Mouse (Mus musculus): ENCODE data around the gene Trpm3. TPM values are rescaled to one million over a fixed set of nuclear protein-coding genes. Genes with fewer than 3 reads are reported as not detected.
"Not testable (repeated sequence)": the region's sequence is repeated elsewhere in the genome, so short reads cannot be mapped to it uniquely, and the experiment has no call there.

Trpm3 gene
- polyA plus RNA-seq, 1 experiment from 2014 or later: 14.8 TPM

DNA sequence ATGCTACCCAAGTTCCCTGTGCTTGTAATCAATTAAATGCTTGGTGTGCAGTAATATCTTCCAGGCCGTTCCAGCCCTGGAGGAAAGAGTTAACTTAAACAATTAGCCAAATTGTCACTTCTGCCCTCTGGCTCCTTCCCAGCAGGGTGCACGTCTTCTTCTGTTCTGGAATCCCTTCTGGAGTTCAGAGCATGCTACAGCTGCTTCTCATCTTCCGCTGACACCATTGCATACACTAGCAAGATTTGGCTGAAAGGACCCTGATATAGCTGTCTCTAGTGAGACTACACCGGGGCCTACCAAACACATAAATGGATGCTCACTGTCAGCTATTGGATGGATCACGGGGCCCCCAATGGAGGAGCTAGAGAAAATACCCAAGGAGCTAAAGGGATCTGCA is 712.6 kb downstream of the Trpm3 start:
- H3K27me3 ChIP-seq (ENCODE audit: control insufficient read depth, insufficient read depth, low read length); H3K4me1 ChIP-seq (ENCODE audit: control insufficient read depth, insufficient read depth, low read length); H3K4me2 ChIP-seq (ENCODE audit: low read length); H3K9ac ChIP-seq (replicated peaks; ENCODE audit: low read length); H3K27ac ChIP-seq (replicated peaks; ENCODE audit: low read depth, low read length); H3K4me3 ChIP-seq (replicated peaks; ENCODE audit: low read depth, low read length); H3K36me3 ChIP-seq (ENCODE audit: control insufficient read depth, insufficient read depth, low read length); ATAC-seq (ENCODE audit: low FRiP score, low TSS enrichment); H3K9me3 ChIP-seq (ENCODE audit: control insufficient read depth, low read length): not testable (repeated sequence)
- 31% methylated on average over 5 of the region's 5 CpGs for WGBS
- peak; percentile 26 for DNase-seq

DNA sequence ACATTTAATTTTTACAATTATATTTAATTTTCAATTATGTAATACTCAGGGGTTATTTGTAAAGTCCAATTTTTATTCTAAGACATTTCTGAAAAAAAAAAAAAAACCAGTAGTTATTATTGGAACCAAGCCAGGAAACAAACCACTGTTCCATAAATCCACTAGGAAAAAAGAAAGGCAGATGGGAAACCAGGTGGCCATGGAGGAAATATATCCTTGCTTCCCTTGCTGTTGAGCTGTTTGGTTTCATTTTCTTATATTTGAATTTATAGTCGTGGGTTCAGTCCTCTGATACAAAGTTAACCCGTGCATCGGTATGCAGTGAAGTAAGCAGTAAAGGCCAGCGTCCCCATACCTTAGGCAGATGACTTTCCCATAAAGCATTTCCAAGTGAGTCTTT is 720.8 kb downstream of the Trpm3 start:
- Histone ChIP-seq H3K36me3 (ENCODE audit: control insufficient read depth, insufficient read depth, low read length) (no peaks in the 10 kb centered on the region), H3K27me3 (ENCODE audit: control insufficient read depth, insufficient read depth, low read length) (no peaks in the 10 kb centered on the region), H3K4me1 (ENCODE audit: control insufficient read depth, insufficient read depth, low read length) (no peaks in the 10 kb centered on the region), H3K4me3 (replicated peaks; ENCODE audit: low read depth, low read length) (no peak overlapping the region), H3K27ac (replicated peaks; ENCODE audit: low read depth, low read length) (no peak overlapping the region), H3K4me2 (ENCODE audit: low read length) (no peak overlapping the region), H3K9ac (replicated peaks; ENCODE audit: low read length) (no peak overlapping the region), H3K9me3 (ENCODE audit: control insufficient read depth, low read length) (no peaks in the 10 kb centered on the region)
- 95% methylated on average over 4 of the region's 4 CpGs for WGBS
- DNase-seq: no peak
- ATAC-seq (ENCODE audit: low FRiP score, low TSS enrichment): no peak

DNA sequence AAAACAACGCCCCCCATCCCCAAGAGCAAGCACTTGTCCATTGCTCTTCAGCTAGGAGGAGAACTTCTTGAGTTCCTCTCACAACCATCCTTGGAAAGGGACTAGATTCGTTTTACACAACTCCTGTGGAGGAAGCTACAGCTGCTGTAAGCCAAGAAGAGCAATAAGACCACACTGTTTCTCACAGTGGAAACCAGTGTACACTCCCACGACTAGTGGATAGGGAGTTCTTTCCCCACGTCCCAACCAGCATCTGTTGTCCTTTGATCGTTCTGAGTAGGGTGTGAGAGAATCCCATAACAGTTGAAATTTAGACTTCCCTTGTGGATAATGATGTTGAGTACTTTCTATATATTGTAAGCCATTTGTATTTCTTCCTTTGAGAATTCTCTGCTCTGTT is 728.6 kb downstream of the Trpm3 start:
- no peak overlapping the region for H3K4me2 ChIP-seq (ENCODE audit: low read length)
- DNase-seq: no peak
- 87% methylated on average over 5 of the region's 5 CpGs for WGBS

DNA sequence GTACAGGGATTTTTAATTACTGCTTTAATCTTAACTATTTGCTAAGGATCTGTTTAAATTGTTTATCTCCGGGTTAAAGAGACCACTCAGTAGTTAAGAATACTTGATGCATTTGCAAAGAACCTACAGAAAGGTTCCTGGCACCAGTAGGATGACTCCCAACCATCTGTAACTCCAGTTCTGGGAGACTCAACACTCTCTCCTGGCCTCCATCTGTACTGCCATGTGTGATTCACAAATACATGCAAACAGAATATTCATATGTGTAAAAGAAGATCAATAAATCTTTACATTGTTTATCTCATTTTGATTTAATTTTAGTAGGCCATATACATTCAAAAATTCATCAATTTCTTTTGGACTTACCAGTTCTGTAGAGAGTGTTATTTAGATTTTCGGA is 731.0 kb downstream of the Trpm3 start:
- 85% methylated on average over 2 of the region's 2 CpGs for WGBS
- no peaks in the 10 kb centered on the region for H3K36me3 ChIP-seq (ENCODE audit: control insufficient read depth, insufficient read depth, low read length)
- no peak overlapping the region for H3K4me3 ChIP-seq (replicated peaks; ENCODE audit: low read depth, low read length)
- ATAC-seq (ENCODE audit: low FRiP score, low TSS enrichment) (no peak), DNase-seq (no peak)
- H3K4me2 ChIP-seq (ENCODE audit: low read length): no peak overlapping the region
- no peaks in the 10 kb centered on the region for H3K9me3 ChIP-seq (ENCODE audit: control insufficient read depth, low read length)
- no peak overlapping the region for H3K27ac ChIP-seq (replicated peaks; ENCODE audit: low read depth, low read length)
- no peaks in the 10 kb centered on the region for H3K27me3 ChIP-seq (ENCODE audit: control insufficient read depth, insufficient read depth, low read length)
- H3K9ac ChIP-seq (replicated peaks; ENCODE audit: low read length): no peak overlapping the region
- no peaks in the 10 kb centered on the region for H3K4me1 ChIP-seq (ENCODE audit: control insufficient read depth, insufficient read depth, low read length)

More for the DNA sequence above, 728.6 kb downstream of the Trpm3 start:
- Histone ChIP-seq H3K9me3 (ENCODE audit: control insufficient read depth, low read length) (no peaks in the 10 kb centered on the region), H3K4me3 (replicated peaks; ENCODE audit: low read depth, low read length) (no peak overlapping the region), H3K4me1 (ENCODE audit: control insufficient read depth, insufficient read depth, low read length) (no peaks in the 10 kb centered on the region), H3K9ac (replicated peaks; ENCODE audit: low read length) (no peak overlapping the region), H3K27ac (replicated peaks; ENCODE audit: low read depth, low read length) (no peak overlapping the region), H3K27me3 (ENCODE audit: control insufficient read depth, insufficient read depth, low read length) (no peaks in the 10 kb centered on the region), H3K36me3 (ENCODE audit: control insufficient read depth, insufficient read depth, low read length) (no peaks in the 10 kb centered on the region)
- no peak for ATAC-seq (ENCODE audit: low FRiP score, low TSS enrichment)

DNA sequence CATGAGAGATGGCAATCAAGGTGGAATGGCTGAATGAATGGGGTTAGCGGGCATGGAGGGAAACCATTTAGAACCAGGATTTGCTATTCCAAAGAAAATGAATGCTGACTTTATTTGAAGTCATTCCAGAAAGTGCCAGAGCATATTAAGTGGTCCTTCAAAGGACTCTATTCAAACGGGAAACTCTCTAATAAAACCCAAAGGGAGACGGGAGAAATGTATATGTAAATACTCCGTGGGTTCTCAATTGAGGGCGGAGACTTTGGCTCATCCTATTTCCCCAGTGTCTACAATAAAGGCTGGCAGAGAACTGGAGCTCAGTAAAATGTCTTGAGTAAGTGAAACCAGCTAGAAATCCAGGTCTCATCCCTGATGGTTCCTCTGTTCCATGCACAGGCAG is 733.6 kb downstream of the Trpm3 start:
- no peaks in the 10 kb centered on the region for H3K27me3 ChIP-seq (ENCODE audit: control insufficient read depth, insufficient read depth, low read length)
- H3K9ac ChIP-seq (replicated peaks; ENCODE audit: low read length): no peak overlapping the region

DNA sequence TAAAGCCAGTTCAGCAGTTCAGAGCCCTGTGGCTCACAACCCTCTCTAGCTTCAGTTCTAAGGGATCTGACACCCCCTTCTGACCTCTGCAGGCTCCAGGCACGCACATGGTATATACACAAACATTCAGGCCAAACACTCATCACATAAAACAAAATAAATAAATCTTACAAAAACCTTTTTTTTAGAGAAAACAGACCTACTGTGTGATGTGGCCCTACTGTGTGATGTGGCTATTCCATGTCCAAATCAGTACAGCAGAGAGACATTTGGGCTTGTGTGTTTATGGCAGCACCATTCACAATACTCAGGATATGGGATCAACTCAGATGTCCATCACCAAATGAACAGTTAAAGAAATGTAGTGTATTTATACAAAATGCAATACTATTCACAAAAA is 741.4 kb downstream of the Trpm3 start:
- no peak overlapping the region for H3K9ac ChIP-seq (replicated peaks; ENCODE audit: low read length)
- H3K4me3 ChIP-seq (replicated peaks; ENCODE audit: low read depth, low read length): no peak overlapping the region
- WGBS: 84% methylated on average over 1 of the region's 1 CpGs
- H3K9me3 ChIP-seq (ENCODE audit: control insufficient read depth, low read length): no peaks in the 10 kb centered on the region
- ATAC-seq (ENCODE audit: low FRiP score, low TSS enrichment): no peak
- no peaks in the 10 kb centered on the region for H3K36me3 ChIP-seq (ENCODE audit: control insufficient read depth, insufficient read depth, low read length)
- H3K27ac ChIP-seq (replicated peaks; ENCODE audit: low read depth, low read length): no peak overlapping the region
- H3K4me1 ChIP-seq (ENCODE audit: control insufficient read depth, insufficient read depth, low read length): no peaks in the 10 kb centered on the region
- H3K4me2 ChIP-seq (ENCODE audit: low read length): no peak overlapping the region
- DNase-seq: no peak
- H3K27me3 ChIP-seq (ENCODE audit: control insufficient read depth, insufficient read depth, low read length): no peaks in the 10 kb centered on the region

More for the DNA sequence above, 733.6 kb downstream of the Trpm3 start:
- no peak for ATAC-seq (ENCODE audit: low FRiP score, low TSS enrichment)
- no peaks in the 10 kb centered on the region for H3K9me3 ChIP-seq (ENCODE audit: control insufficient read depth, low read length)
- H3K4me1 ChIP-seq (ENCODE audit: control insufficient read depth, insufficient read depth, low read length): no peaks in the 10 kb centered on the region
- H3K27ac ChIP-seq (replicated peaks; ENCODE audit: low read depth, low read length): no peak overlapping the region
- no peaks in the 10 kb centered on the region for H3K36me3 ChIP-seq (ENCODE audit: control insufficient read depth, insufficient read depth, low read length)
- H3K4me2 ChIP-seq (ENCODE audit: low read length): no peak overlapping the region
- 32% methylated on average over 5 of the region's 5 CpGs for WGBS
- peak; percentile 52 for DNase-seq
- H3K4me3 ChIP-seq (replicated peaks; ENCODE audit: low read depth, low read length): no peak overlapping the region

DNA sequence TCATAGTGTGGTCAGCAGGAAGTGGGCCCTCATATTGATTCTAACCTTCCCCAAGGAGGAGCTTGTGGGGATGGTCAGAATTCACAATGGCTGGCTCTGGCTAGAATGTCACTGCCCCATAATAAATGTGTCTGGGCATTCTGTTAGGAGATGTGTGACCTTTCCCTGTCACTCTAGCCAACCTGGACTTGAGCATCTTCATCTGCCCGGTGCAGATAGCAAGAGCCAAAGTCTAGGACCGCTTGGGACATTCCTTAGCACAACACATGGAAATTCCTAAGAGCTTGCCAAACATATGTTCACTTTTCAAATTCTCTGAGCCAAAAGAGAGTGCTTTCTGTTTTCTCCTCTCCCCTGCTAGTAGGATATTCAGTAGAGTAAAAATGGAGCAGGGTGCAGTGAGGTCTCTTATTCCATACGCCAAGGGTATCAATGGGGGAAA is 743.8 kb downstream of the Trpm3 start:
- Histone ChIP-seq H3K4me2 (ENCODE audit: low read length) (no peak overlapping the region), H3K27me3 (ENCODE audit: control insufficient read depth, insufficient read depth, low read length) (no peaks in the 10 kb centered on the region), H3K9ac (replicated peaks; ENCODE audit: low read length) (no peak overlapping the region), H3K4me1 (ENCODE audit: control insufficient read depth, insufficient read depth, low read length) (no peaks in the 10 kb centered on the region), H3K27ac (replicated peaks; ENCODE audit: low read depth, low read length) (no peak overlapping the region), H3K9me3 (ENCODE audit: control insufficient read depth, low read length) (no peaks in the 10 kb centered on the region), H3K36me3 (ENCODE audit: control insufficient read depth, insufficient read depth, low read length) (no peaks in the 10 kb centered on the region), H3K4me3 (replicated peaks; ENCODE audit: low read depth, low read length) (no peak overlapping the region)
- ATAC-seq (ENCODE audit: low FRiP score, low TSS enrichment): no peak
- no peak for DNase-seq
- WGBS: 86% methylated on average over 3 of the region's 3 CpGs

DNA sequence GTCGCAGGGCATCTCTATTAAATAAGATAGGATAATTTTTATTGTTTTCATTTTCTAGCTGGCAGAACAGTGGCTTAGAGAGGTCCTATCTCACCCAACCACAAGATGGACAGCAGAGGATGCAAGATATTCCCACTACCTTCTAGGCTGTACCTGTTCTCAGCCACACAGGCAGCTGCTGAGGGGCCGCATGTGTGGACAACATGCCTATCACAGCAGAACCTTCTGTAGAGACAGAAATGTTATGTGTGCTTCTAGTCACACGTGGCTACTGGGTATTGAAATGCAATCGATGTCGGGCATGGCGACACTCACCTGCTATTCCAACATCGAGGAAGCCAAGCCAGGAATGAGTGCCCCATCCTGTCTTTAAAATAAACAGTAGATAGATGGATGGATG is 744.3 kb downstream of the Trpm3 start:
- H3K27me3 ChIP-seq (ENCODE audit: control insufficient read depth, insufficient read depth, low read length): no peaks in the 10 kb centered on the region
- H3K4me1 ChIP-seq (ENCODE audit: control insufficient read depth, insufficient read depth, low read length): no peaks in the 10 kb centered on the region
- 90% methylated on average over 7 of the region's 7 CpGs for WGBS
- no peak overlapping the region for H3K4me3 ChIP-seq (replicated peaks; ENCODE audit: low read depth, low read length)
- H3K27ac ChIP-seq (replicated peaks; ENCODE audit: low read depth, low read length): no peak overlapping the region
- ATAC-seq (ENCODE audit: low FRiP score, low TSS enrichment) (no peak), DNase-seq (no peak)
- H3K9me3 ChIP-seq (ENCODE audit: control insufficient read depth, low read length): no peaks in the 10 kb centered on the region
- H3K4me2 ChIP-seq (ENCODE audit: low read length): no peak overlapping the region
- H3K9ac ChIP-seq (replicated peaks; ENCODE audit: low read length): no peak overlapping the region
- H3K36me3 ChIP-seq (ENCODE audit: control insufficient read depth, insufficient read depth, low read length): no peaks in the 10 kb centered on the region

DNA sequence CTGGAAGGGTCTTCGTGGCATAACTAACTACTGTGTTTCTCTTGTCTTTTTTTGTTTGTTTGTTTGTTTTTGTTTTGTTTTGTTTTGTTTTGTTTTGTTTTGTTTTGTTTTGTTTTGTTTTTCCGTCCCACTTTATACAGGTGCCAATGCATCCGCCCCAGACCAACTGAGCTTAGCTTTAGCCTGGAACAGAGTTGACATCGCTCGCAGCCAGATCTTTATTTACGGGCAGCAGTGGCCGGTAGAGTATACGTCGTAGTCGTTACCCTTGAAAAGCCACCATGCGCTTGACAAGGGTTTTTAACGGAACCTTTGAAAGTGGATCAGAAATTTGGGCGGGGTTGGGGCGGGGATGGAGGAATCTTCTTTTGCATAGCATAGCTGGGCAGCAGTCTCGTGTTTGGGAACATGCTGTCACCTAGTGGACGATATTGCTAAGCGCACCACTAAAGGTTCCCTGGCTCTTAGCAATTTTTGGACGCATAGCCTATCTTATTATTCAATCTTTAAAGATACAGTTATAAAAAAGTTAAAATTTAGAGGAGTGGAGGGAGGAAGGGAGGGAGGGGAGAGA is 745.0 kb downstream of the Trpm3 start:
- H3K36me3 ChIP-seq (ENCODE audit: control insufficient read depth, insufficient read depth, low read length): no peaks in the 10 kb centered on the region
- H3K9ac ChIP-seq (replicated peaks; ENCODE audit: low read length): no peak overlapping the region
- ATAC-seq (ENCODE audit: low FRiP score, low TSS enrichment): peak; percentile 92
- peak; percentile 88 for DNase-seq
- peak overlapping the region; percentile 52 for H3K4me2 ChIP-seq (ENCODE audit: low read length)
- no peaks in the 10 kb centered on the region for H3K27me3 ChIP-seq (ENCODE audit: control insufficient read depth, insufficient read depth, low read length)
- WGBS: 24% methylated on average over 18 of the region's 18 CpGs
- H3K27ac ChIP-seq (replicated peaks; ENCODE audit: low read depth, low read length): no peak overlapping the region
- H3K4me1 ChIP-seq (ENCODE audit: control insufficient read depth, insufficient read depth, low read length): no peaks in the 10 kb centered on the region
- H3K9me3 ChIP-seq (ENCODE audit: control insufficient read depth, low read length): no peaks in the 10 kb centered on the region
- H3K4me3 ChIP-seq (replicated peaks; ENCODE audit: low read depth, low read length): no peak overlapping the region; the same call in 1 of the 2 replicates
